Comparison of ENCODE assay signal across 19 mouse cellular contexts in genomic region chr1:180707368-180707767, GRCm38 (mm10). TPM values are rescaled to one million over a fixed set of nuclear protein-coding genes. Genes with fewer than 3 reads are reported as not detected.
"Had no signal": no experiment of that assay in that cellular context is flagged by ENCODE, and none has a peak within 500 bp of the region (broad histone marks: within the 10 kb centered on the region; RNA-seq: fewer than 3 reads in every experiment).

No protein-coding gene starts in this region.

- H3K9ac ChIP-seq: limb, embryonic 13.5 days; liver, embryonic 13.5 days; lung, embryonic 15.5 days; neural tube, embryonic 15.5 days had no signal

- H3K4me1 ChIP-seq: neural tube, embryonic 15.5 days had no signal

- H3K27ac ChIP-seq: kidney, postnatal 0 days; layer of hippocampus, adult 2 months; limb, embryonic 13.5 days; liver, embryonic 13.5 days; lung, embryonic 15.5 days; midbrain, embryonic 10.5 days; neural tube, embryonic 15.5 days; stomach, postnatal 0 days had no signal

- DNase-seq: kidney, adult 18-20 months; kidney, postnatal 4 days; left cerebral cortex, postnatal 4 days; liver, embryonic 13.5 days; midbrain, embryonic 14.5 days; right cerebral cortex, adult 18-20 months; right cerebral cortex, postnatal 25 days had no signal

- H3K4me2 ChIP-seq: limb, embryonic 13.5 days; liver, embryonic 13.5 days; lung, embryonic 15.5 days; neural tube, embryonic 15.5 days had no signal

- H3K27me3 ChIP-seq: liver, embryonic 13.5 days; lung, embryonic 15.5 days; neural tube, embryonic 15.5 days had no signal

- H3K4me3 ChIP-seq: layer of hippocampus, adult 2 months; limb, embryonic 13.5 days; liver, embryonic 13.5 days; lung, embryonic 15.5 days; midbrain, embryonic 10.5 days; myocyte; neural tube, embryonic 15.5 days had no signal

- H3K9me3 ChIP-seq: limb, embryonic 13.5 days; liver, embryonic 13.5 days; lung, embryonic 15.5 days; midbrain, embryonic 10.5 days; neural tube, embryonic 15.5 days had no signal

- H3K36me3 ChIP-seq: limb, embryonic 13.5 days; liver, embryonic 13.5 days; lung, embryonic 15.5 days; midbrain, embryonic 10.5 days; neural tube, embryonic 15.5 days had no signal

RNA-seq across cellular contexts. Expression of gene Mixl1, which starts 10.5 kb away (rescaled TPM):
- total RNA-seq: layer of hippocampus, adult 2 months; layer of hippocampus, postnatal 10 days; left cerebral cortex, adult 18-20 months; left cerebral cortex, postnatal 10 days; left cerebral cortex, postnatal 4 days had no signal
- polyA plus RNA-seq: midbrain, embryonic 14.5 days; myocyte; neural tube, embryonic 15.5 days; small intestine, adult 2 months had no signal
